Mouse (Mus musculus): ENCODE measurements around the gene Tmem88b.
A peak's percentile ranks its signal among the peaks of the same experiment; 100 is the strongest.

GRCm38 (mm10) chr4:155744474-155744873 is 41.2 kb downstream of the Tmem88b start:
- TF ChIP-seq CTCF (IDR thresholded peaks at IDR 0.05; ENCODE audit: borderline replicate concordance, insufficient read depth, low read depth, low read length) (no peak), POLR2A (IDR thresholded peaks at IDR 0.05; ENCODE audit: borderline replicate concordance, insufficient read depth, low read length) (peak; percentile 15; the same call in 1 of the 2 replicates)

Data from cerebellum, adult 2 months (tissue).